Mouse (Mus musculus) intestine, embryonic 16.5 days (tissue): Measurements from ENCODE around the gene Nasp. TPM values are rescaled to one million over a fixed set of nuclear protein-coding genes. Genes with fewer than 3 reads are reported as not detected.
"Not testable (repeated sequence)": the region's sequence is repeated elsewhere in the genome, so short reads cannot be mapped to it uniquely, and the experiment has no call there.

Experiments used
- ATAC-seq: fragments of 200-750 bp; cut with Nextera tagmentation; 2 replicates; pipeline ENCODE4 v1.8.0; 2017; ENCODE audit warnings: moderate TSS enrichment, moderate library complexity
- H3K27ac ChIP-seq: fragments of 300-500 bp; sonication (generic); 2 replicates; pipeline ENCODE4 v1.5.1; 2014; ENCODE audit warnings: mild to moderate bottlenecking, low read length
- H3K27me3 ChIP-seq: fragments of 300-500 bp; sonication (generic); replicated peaks from 2 replicates; pipeline ENCODE4 v1.6.1; 2014; ENCODE audit warnings: low read length, control low read depth, mixed read lengths; ENCODE audit not compliant: control insufficient read depth, insufficient read depth
- H3K36me3 ChIP-seq: fragments of 300-500 bp; sonication (generic); 2 replicates; pipeline ENCODE4 v1.6.1; 2014; ENCODE audit warnings: low read length, control low read depth; ENCODE audit not compliant: control insufficient read depth, insufficient read depth
- H3K4me1 ChIP-seq: fragments of 300-500 bp; sonication (generic); 2 replicates; pipeline ENCODE4 v1.6.1; 2014; ENCODE audit warnings: low read length, control low read depth, mixed read lengths; ENCODE audit not compliant: control insufficient read depth, insufficient read depth
- H3K4me2 ChIP-seq: fragments of 300-500 bp; sonication (generic); 2 replicates; pipeline ENCODE4 v1.6.1; 2014; ENCODE audit warnings: low read depth, low read length, control low read depth
- H3K4me3 ChIP-seq: fragments of 300-500 bp; sonication (generic); 2 replicates; pipeline ENCODE4 v1.5.1; 2014; ENCODE audit warnings: mild to moderate bottlenecking, low read length
- H3K9ac ChIP-seq: fragments of 300-500 bp; sonication (generic); 2 replicates; pipeline ENCODE4 v1.6.1; 2014; ENCODE audit warnings: low read depth, low read length
- H3K9me3 ChIP-seq: fragments of 300-500 bp; sonication (generic); 2 replicates; pipeline ENCODE4 v1.6.1; 2016; ENCODE audit warnings: low read length, control low read depth; ENCODE audit not compliant: control insufficient read depth
- WGBS: fragments of 180-500 bp; shearing (Covaris S2); extraction: QIAGEN DNeasy Blood & Tissue Kit; methylation state at CpG from one replicate; pipeline ENCODE4 v1.1.7; 2014; 5-methylcytosine and 5-hydroxymethylcytosine counted together
- polyA plus RNA-seq: library from polyadenylated mRNA; unstranded; fragments of >200 nt; fragmentation: Nextera tagmentation; extraction: Ambion mirVana; gene quantifications from 2 replicates; pipeline ENCODE4 v1.2.1, GENCODE M21; 2015

Gene Nasp
- polyA plus RNA-seq: 74.0 and 89.8 TPM in 2 replicates

- Histone ChIP-seq H3K9ac (peak within 1 kb of the TSS; percentile 85), H3K27ac (peak within 1 kb of the TSS; percentile 92), H3K36me3 (no peaks in the 10 kb centered on the region), H3K4me3 (peak within 1 kb of the TSS; percentile 81), H3K9me3 (no peaks in the 10 kb centered on the region), H3K4me1 (peaks cover 12% of the 10 kb centered on the region), H3K4me2 (peak within 1 kb of the TSS; percentile 71), H3K27me3 (no peaks in the 10 kb centered on the region)
- peak; percentile 92 for ATAC-seq
- 7% methylated on average over 23 of the region's 23 CpGs for WGBS
Measured at GRCm38 (mm10) chr4:116627722-116628662, at the start of gene Nasp. TSS of gene Nasp (minus strand) at chr4:116627941.

GRCm38 (mm10) chr4:116676027-116676426 lies 48.3 kb upstream of the Nasp start:
- Histone ChIP-seq H3K9ac (no peak overlapping the region), H3K27me3 (no peaks in the 10 kb centered on the region), H3K4me1 (peaks cover 6% of the 10 kb centered on the region; the same call in 1 of the 2 replicates), H3K27ac (no peak overlapping the region), H3K4me2 (no peak overlapping the region), H3K36me3 (no peaks in the 10 kb centered on the region), H3K9me3 (no peaks in the 10 kb centered on the region), H3K4me3 (no peak overlapping the region)
- 79% methylated on average over 3 of the region's 3 CpGs for WGBS
- no peak for ATAC-seq

- not testable (repeated sequence) for H3K27ac ChIP-seq, ATAC-seq, H3K27me3 ChIP-seq, H3K4me3 ChIP-seq, H3K4me1 ChIP-seq, H3K4me2 ChIP-seq, H3K9me3 ChIP-seq, H3K36me3 ChIP-seq, H3K9ac ChIP-seq
- WGBS: 86% methylated on average over 6 of the region's 6 CpGs
Measured at GRCm38 (mm10) chr4:116674761-116675160, 47.0 kb upstream of the Nasp start.

DNA sequence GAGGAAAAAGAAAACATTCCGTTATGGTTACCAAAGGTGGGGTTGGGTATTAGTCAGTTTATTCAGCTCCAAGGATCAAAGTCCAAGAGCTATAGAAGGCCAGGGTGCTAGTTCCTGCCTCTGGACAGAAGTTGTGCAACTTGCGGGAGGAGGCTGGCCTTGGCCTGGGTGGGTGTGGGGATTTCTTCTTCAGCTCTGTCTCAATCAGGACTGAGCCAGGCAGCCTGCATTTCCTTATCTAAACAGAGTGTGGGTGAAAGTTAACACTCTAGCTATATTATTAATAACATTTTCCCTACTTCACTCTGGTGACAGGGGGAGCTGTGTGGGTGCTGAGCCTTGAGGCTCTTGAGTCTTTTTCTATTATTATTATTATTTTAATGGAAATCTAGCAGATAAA lies 45.0 kb upstream of the Nasp start:
- 22% methylated on average over 2 of the region's 2 CpGs for WGBS
- Histone ChIP-seq H3K4me2 (no peak overlapping the region), H3K36me3 (no peaks in the 10 kb centered on the region), H3K9ac (no peak overlapping the region), H3K4me3 (no peak overlapping the region), H3K27me3 (no peaks in the 10 kb centered on the region), H3K4me1 (peaks cover 6% of the 10 kb centered on the region; the same call in 1 of the 2 replicates), H3K9me3 (no peaks in the 10 kb centered on the region), H3K27ac (peak overlapping the region; percentile 24; the same call in 1 of the 2 replicates)
- ATAC-seq: peak; percentile 99

DNA sequence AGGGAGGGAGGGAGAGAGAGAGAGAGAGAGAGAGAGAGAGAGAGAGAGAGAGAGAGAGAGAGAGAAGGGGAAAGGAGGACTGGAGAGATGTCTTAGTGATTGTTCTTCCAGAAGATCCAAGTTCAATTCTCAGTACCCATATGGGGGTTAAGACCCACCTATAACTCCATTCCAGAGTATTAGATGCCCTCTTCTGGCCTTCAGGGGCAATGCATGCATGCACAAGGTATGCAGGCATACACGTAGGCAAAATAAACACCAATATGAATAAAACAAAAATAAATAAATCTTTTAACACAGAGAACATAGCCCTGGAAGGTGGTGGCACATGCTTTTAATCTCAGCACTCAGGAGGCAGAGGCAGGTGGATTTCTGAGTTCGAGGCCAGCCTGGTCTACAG lies 41.5 kb upstream of the Nasp start:
- Histone ChIP-seq H3K4me3 (no peak overlapping the region), H3K36me3 (no peaks in the 10 kb centered on the region), H3K9me3 (no peaks in the 10 kb centered on the region), H3K27ac (no peak overlapping the region), H3K27me3 (no peaks in the 10 kb centered on the region), H3K4me2 (no peak overlapping the region), H3K9ac (no peak overlapping the region), H3K4me1 (peaks cover 6% of the 10 kb centered on the region; the same call in 1 of the 2 replicates)
- ATAC-seq: no peak
- WGBS: 73% methylated on average over 2 of the region's 2 CpGs

DNA sequence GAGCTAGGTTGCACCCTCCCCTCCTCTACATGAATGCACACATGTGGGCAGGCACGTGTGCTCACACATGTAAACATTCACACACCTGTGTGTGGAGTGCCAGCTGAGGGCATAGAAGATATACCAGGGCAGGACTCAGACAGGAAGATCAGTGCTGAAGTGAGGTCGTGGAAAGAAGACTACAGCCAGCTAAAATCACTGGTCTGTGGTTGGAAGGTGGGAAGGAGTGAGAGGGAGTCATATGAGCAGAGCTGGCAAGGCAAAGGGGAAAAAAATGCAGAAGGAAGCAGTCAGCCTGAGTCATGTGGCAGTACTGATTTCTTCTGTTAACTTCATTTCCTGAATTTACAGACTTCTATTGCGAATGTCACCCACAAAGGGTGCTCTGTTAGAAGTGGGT lies 40.4 kb upstream of the Nasp start:
- no peaks in the 10 kb centered on the region for H3K9me3 ChIP-seq
- ATAC-seq: no peak
- no peak overlapping the region for H3K4me3 ChIP-seq
- H3K4me2 ChIP-seq: no peak overlapping the region
- 50% methylated on average over 3 of the region's 3 CpGs for WGBS
- peak overlapping the region; percentile 4; the same call in 1 of the 2 replicates for H3K27ac ChIP-seq
- no peaks in the 10 kb centered on the region for H3K27me3 ChIP-seq
- H3K9ac ChIP-seq: no peak overlapping the region
- H3K4me1 ChIP-seq: peaks cover 3% of the 10 kb centered on the region; the same call in 1 of the 2 replicates
- no peaks in the 10 kb centered on the region for H3K36me3 ChIP-seq

- Histone ChIP-seq H3K27me3 (no peaks in the 10 kb centered on the region), H3K27ac (no peak overlapping the region), H3K9ac (no peak overlapping the region), H3K4me3 (no peak overlapping the region), H3K4me1 (no peaks in the 10 kb centered on the region; the same call in 1 of the 2 replicates), H3K4me2 (no peak overlapping the region), H3K9me3 (no peaks in the 10 kb centered on the region), H3K36me3 (no peaks in the 10 kb centered on the region)
- ATAC-seq: no peak
- WGBS: 68% methylated on average over 4 of the region's 4 CpGs
Measured at GRCm38 (mm10) chr4:116666625-116667024, 38.9 kb upstream of the Nasp start.

DNA sequence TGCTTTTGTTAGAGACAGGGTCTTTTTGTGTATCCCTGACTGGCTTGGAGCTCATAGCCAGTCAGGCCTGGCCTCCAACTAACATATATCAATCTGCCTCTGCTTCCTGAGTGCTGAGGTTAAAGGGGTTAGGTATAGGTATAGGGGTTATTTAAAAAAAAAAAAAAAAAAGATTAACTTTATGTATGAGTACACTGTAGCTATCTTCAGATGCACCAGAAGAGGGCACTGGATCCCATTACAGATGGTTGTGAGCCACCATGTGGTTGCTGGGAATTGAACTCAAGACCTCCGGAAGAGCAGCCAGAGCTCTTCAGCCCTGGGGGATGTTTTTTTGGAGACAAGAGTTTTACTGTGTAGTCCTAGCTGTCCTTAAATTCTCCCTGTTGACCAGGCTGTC lies 34.3 kb upstream of the Nasp start:
- ATAC-seq: no peak
- no peaks in the 10 kb centered on the region for H3K9me3 ChIP-seq
- H3K27ac ChIP-seq: no peak overlapping the region
- WGBS: 100% methylated on average over 1 of the region's 1 CpGs
- H3K27me3 ChIP-seq: no peaks in the 10 kb centered on the region
- no peak overlapping the region for H3K4me2 ChIP-seq
- H3K36me3 ChIP-seq: no peaks in the 10 kb centered on the region
- H3K4me1 ChIP-seq: peaks cover 3% of the 10 kb centered on the region; the same call in 1 of the 2 replicates
- H3K4me3 ChIP-seq: no peak overlapping the region
- no peak overlapping the region for H3K9ac ChIP-seq

GRCm38 (mm10) chr4:116660829-116661228 lies 33.1 kb upstream of the Nasp start:
- peak overlapping the region; percentile 82 for H3K27ac ChIP-seq
- 56% methylated on average over 6 of the region's 6 CpGs for WGBS
- peaks cover 3% of the 10 kb centered on the region; the same call in 1 of the 2 replicates for H3K4me1 ChIP-seq
- H3K4me2 ChIP-seq: no peak overlapping the region
- H3K9me3 ChIP-seq: no peaks in the 10 kb centered on the region
- no peak overlapping the region for H3K4me3 ChIP-seq
- no peaks in the 10 kb centered on the region for H3K36me3 ChIP-seq
- ATAC-seq: peak; percentile 86
- no peak overlapping the region for H3K9ac ChIP-seq
- no peaks in the 10 kb centered on the region for H3K27me3 ChIP-seq
